Mouse (Mus musculus): ENCODE measurements around the gene Lonp1.

GRCm38 (mm10) chr17:56570287-56570686, 56.4 kb downstream of the Lonp1 start:
- no peak for TF ChIP-seq CTCF (IDR thresholded peaks at IDR 0.05)
- TF ChIP-seq POLR2A (IDR thresholded peaks at IDR 0.05; ENCODE audit: insufficient read depth, low read depth, low read length): no peak
